Mouse (Mus musculus) liver, postnatal 0 days (tissue): Measurements from ENCODE around the gene P2ry6. TPM values are rescaled to one million over a fixed set of nuclear protein-coding genes. Genes with fewer than 3 reads are reported as not detected.

Source experiments
- ATAC-seq: fragments of 200-750 bp; cut with Nextera tagmentation; 2 replicates; pipeline ENCODE4 v1.8.0; 2017; ENCODE audit warnings: mild to moderate bottlenecking, moderate library complexity
- DNase-seq: peaks from one replicate; pipeline ENCODE4 v3.0.0-alpha.2; 2016
- H3K27ac ChIP-seq: fragments of 300-500 bp; sonication (generic); 2 replicates; pipeline ENCODE4 v1.5.1; 2014; ENCODE audit warnings: antibody characterized with exemption, moderate library complexity, mild to moderate bottlenecking, low read depth
- H3K27me3 ChIP-seq: fragments of 300-500 bp; sonication (generic); 2 replicates; pipeline ENCODE4 v1.6.1; 2014; ENCODE audit warnings: low read length, control low read depth, mixed read lengths; ENCODE audit not compliant: insufficient read depth
- H3K36me3 ChIP-seq: fragments of 300-500 bp; sonication (generic); replicated peaks from 2 replicates; pipeline ENCODE4 v1.6.1; 2014; ENCODE audit warnings: mild to moderate bottlenecking, control low read depth, low read length, moderate library complexity, mixed read lengths; ENCODE audit not compliant: insufficient read depth
- H3K4me1 ChIP-seq: fragments of 300-500 bp; sonication (generic); 2 replicates; pipeline ENCODE4 v1.6.1; 2014; ENCODE audit warnings: antibody characterized with exemption, mild to moderate bottlenecking, control low read depth; ENCODE audit not compliant: insufficient read depth
- H3K4me2 ChIP-seq: fragments of 300-500 bp; sonication (generic); 2 replicates; pipeline ENCODE4 v1.6.1; 2014; ENCODE audit warnings: low read depth, mild to moderate bottlenecking, low read length, moderate library complexity, mixed read lengths
- H3K4me3 ChIP-seq: fragments of 300-500 bp; sonication (generic); 2 replicates; pipeline ENCODE4 v1.5.1; 2014; ENCODE audit warnings: low read depth, low read length
- H3K9ac ChIP-seq: fragments of 300-500 bp; sonication (generic); replicated peaks from 2 replicates; pipeline ENCODE4 v1.6.1; 2014; ENCODE audit warnings: mild to moderate bottlenecking, moderate library complexity
- H3K9me3 ChIP-seq: fragments of 300-500 bp; sonication (generic); 2 replicates; pipeline ENCODE4 v1.6.1; 2016; ENCODE audit warnings: mild to moderate bottlenecking, control low read depth, low read length, mixed read lengths
- CTCF ChIP-seq: sonication (generic); IDR thresholded peaks from 2 replicates; pipeline ENCODE4 v1.5.1; 2016; ENCODE audit warnings: antibody characterized with exemption, low read depth
- EP300 ChIP-seq: IDR thresholded peaks from 2 replicates; pipeline ENCODE4 v1.6.1; 2016; ENCODE audit warnings: antibody characterized with exemption, low read depth, mild to moderate bottlenecking
- WGBS: fragments of 180-500 bp; shearing (Covaris S2); extraction: QIAGEN DNeasy Blood & Tissue Kit; methylation state at CpG from one replicate; pipeline ENCODE4 v1.1.7; 2014; ENCODE audit not compliant: insufficient replicate concordance; 5-methylcytosine and 5-hydroxymethylcytosine counted together
- polyA plus RNA-seq: library from polyadenylated mRNA; unstranded; fragments of >200 nt; fragmentation: Nextera tagmentation; extraction: Ambion mirVana; gene quantifications from 2 replicates; pipeline ENCODE4 v1.2.1, GENCODE M21; 2015

Gene P2ry6
- polyA plus RNA-seq, 1 experiment from 2014 or later = 5.3 TPM

DNA sequence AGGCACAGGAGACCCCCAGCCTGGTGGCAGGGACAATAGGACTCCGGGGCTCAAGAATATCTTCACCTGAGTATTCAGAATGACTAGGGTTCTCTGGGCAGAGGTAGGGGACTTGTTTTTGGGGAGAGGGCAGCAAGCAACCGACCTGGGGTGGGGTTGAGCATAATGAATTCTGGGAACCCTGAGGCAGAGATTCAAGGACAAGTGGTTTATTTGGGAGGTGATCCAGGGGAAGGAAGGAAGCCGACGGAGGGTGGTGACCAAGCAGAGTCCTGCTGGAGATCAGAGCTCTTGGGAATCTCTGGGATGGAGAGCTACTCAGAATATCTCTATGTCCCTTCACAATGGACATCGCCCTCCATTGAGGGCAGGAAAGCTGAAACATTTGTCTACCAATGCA, 3.7 kb upstream of the P2ry6 start:
- DNase-seq (no peak), ATAC-seq (no peak)
- Histone ChIP-seq H3K9ac (no peak overlapping the region), H3K36me3 (no peaks in the 10 kb centered on the region), H3K27ac (no peak overlapping the region), H3K4me3 (no peak overlapping the region), H3K27me3 (peaks cover 21% of the 10 kb centered on the region), H3K4me1 (peaks cover 8% of the 10 kb centered on the region), H3K4me2 (no peak overlapping the region), H3K9me3 (no peaks in the 10 kb centered on the region)
- no peak for TF ChIP-seq EP300
- no peak for TF ChIP-seq CTCF
- 79% methylated on average over 5 of the region's 5 CpGs for WGBS

DNA sequence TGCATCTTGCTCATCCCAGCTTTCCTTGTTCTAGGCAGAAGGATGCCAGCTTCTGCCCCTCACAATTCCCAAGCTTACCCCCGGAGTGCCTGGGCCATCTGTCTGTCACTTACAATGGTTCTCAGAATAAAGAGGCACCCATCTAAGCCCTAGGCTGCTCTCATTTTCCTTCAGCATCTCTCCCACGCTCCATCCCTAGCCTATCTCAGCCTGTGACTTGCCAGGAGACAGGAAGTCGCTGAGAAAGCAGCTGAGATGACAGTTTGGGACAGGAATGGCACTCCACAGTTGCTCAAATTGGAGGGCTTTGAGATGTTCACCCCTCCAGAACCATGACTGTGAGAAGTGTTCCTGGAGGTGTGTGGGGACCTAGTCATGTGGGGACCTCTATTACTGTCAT, 1.6 kb downstream of the P2ry6 start:
- Histone ChIP-seq H3K4me1 (peaks cover 5% of the 10 kb centered on the region), H3K36me3 (no peaks in the 10 kb centered on the region), H3K27me3 (peaks cover 26% of the 10 kb centered on the region), H3K27ac (no peak overlapping the region), H3K4me2 (no peak overlapping the region), H3K9ac (no peak overlapping the region), H3K9me3 (no peaks in the 10 kb centered on the region), H3K4me3 (no peak overlapping the region)
- 61% methylated on average over 3 of the region's 3 CpGs for WGBS
- DNase-seq = no peak
- no peak for TF ChIP-seq CTCF
- TF ChIP-seq EP300 = no peak
- ATAC-seq = no peak

GRCm38 (mm10) chr7:100968874-100969659, 5.4 kb downstream of the P2ry6 start:
- H3K9ac ChIP-seq = no peak overlapping the region
- TF ChIP-seq CTCF = no peak
- TF ChIP-seq EP300 = no peak
- peaks cover 6% of the 10 kb centered on the region; the same call in 1 of the 2 replicates for H3K4me1 ChIP-seq
- H3K27ac ChIP-seq = no peak overlapping the region
- DNase-seq (no peak), ATAC-seq (no peak)
- no peaks in the 10 kb centered on the region for H3K9me3 ChIP-seq
- no peaks in the 10 kb centered on the region for H3K36me3 ChIP-seq
- no peak overlapping the region for H3K4me2 ChIP-seq
- no peak overlapping the region for H3K4me3 ChIP-seq
- peaks cover 12% of the 10 kb centered on the region for H3K27me3 ChIP-seq
- WGBS = 63% methylated on average over 10 of the region's 10 CpGs

GRCm38 (mm10) chr7:100968376-100968775, 6.1 kb downstream of the P2ry6 start:
- DNase-seq = no peak
- Histone ChIP-seq H3K4me3 (no peak overlapping the region), H3K27me3 (peaks cover 7% of the 10 kb centered on the region), H3K4me1 (0 out of 2 replicates have a peak, but pooled peaks cover 5% of the 10 kb centered on the region), H3K9me3 (no peaks in the 10 kb centered on the region), H3K36me3 (no peaks in the 10 kb centered on the region), H3K4me2 (no peak overlapping the region), H3K27ac (no peak overlapping the region), H3K9ac (no peak overlapping the region)
- 58% methylated on average over 6 of the region's 6 CpGs for WGBS
- TF ChIP-seq EP300 (no peak), CTCF (no peak)
- no peak for ATAC-seq

- WGBS = 67% methylated on average over 9 of the region's 9 CpGs
- 0 out of 2 replicates have a peak, but pooled peaks have one; percentile 23 for ATAC-seq
- H3K36me3 ChIP-seq = no peaks in the 10 kb centered on the region
Measured at GRCm38 (mm10) chr7:100967850-100968249, 6.6 kb downstream of the P2ry6 start.

GRCm38 (mm10) chr7:100966014-100966413, 8.4 kb downstream of the P2ry6 start:
- 73% methylated on average over 7 of the region's 7 CpGs for WGBS
- DNase-seq (no peak), ATAC-seq (no peak)
- TF ChIP-seq CTCF = no peak
- TF ChIP-seq EP300 = no peak
- Histone ChIP-seq H3K27me3 (no peaks in the 10 kb centered on the region), H3K36me3 (no peaks in the 10 kb centered on the region), H3K4me2 (no peak overlapping the region), H3K9ac (no peak overlapping the region), H3K9me3 (no peaks in the 10 kb centered on the region), H3K4me3 (no peak overlapping the region), H3K4me1 (0 out of 2 replicates have a peak, but pooled peaks cover 5% of the 10 kb centered on the region), H3K27ac (no peak overlapping the region)

More at GRCm38 (mm10) chr7:100967850-100968249, 6.6 kb downstream of the P2ry6 start:
- Histone ChIP-seq H3K27ac (no peak overlapping the region), H3K9me3 (no peaks in the 10 kb centered on the region), H3K4me1 (0 out of 2 replicates have a peak, but pooled peaks cover 5% of the 10 kb centered on the region), H3K4me2 (no peak overlapping the region), H3K27me3 (peaks cover 3% of the 10 kb centered on the region; the same call in 1 of the 2 replicates), H3K4me3 (no peak overlapping the region), H3K9ac (no peak overlapping the region)
- TF ChIP-seq CTCF = no peak
- TF ChIP-seq EP300 = no peak
- no peak for DNase-seq
